1 mouse cellular context compared by ENCODE assay signal in genomic region chr17:27826908-27827383, GRCm38 (mm10).
A peak's percentile ranks its signal among the peaks of the same experiment; 100 is the strongest.
TF ChIP-seq lines count a peak whose summit lies in the region.

No protein-coding gene starts in this region.

TF ChIP-seq in MEL, 35 proteins besides CTCF, POLR2A, EP300 and RAD21 (continued from another document):
- TF ChIP-seq UBTF (IDR thresholded peaks at IDR 0.05; ENCODE audit: borderline replicate concordance, insufficient read depth, low read depth, low read length) (no peak), USF1 (IDR thresholded peaks at IDR 0.05; ENCODE audit: low read depth, low read length) (no peak), SIN3A (IDR thresholded peaks at IDR 0.05; ENCODE audit: low read length) (peak; percentile 61; the same call in 1 of the 2 replicates), MXI1 (IDR thresholded peaks at IDR 0.05; ENCODE audit: low read depth, low read length) (0 out of 2 replicates have a peak, but pooled peaks have one; percentile 7), GABPA (IDR thresholded peaks at IDR 0.05; ENCODE audit: low read depth, low read length) (no peak), ELF1 (IDR thresholded peaks at IDR 0.05; ENCODE audit: low read depth, low read length) (no peak), ZMIZ1 (IDR thresholded peaks at IDR 0.05; ENCODE audit: low read depth, low read length) (no peak), ZC3H11A (IDR thresholded peaks at IDR 0.05; ENCODE audit: low read depth, low read length) (no peak), USF2 (IDR thresholded peaks at IDR 0.05; ENCODE audit: borderline replicate concordance in 1 of 2, insufficient read depth in 1 of 2, low read depth in 1 of 2, low read length in 2 of 2) (no peak), POLR2AphosphoS5 (IDR thresholded peaks at IDR 0.05; ENCODE audit: borderline replicate concordance, low read depth, low read length) (no peak), TBP (IDR thresholded peaks at IDR 0.05; ENCODE audit: low read depth, low read length) (no peak), SMC3 (IDR thresholded peaks at IDR 0.05; ENCODE audit: low read depth, low read length) (no peak), NELFE (IDR thresholded peaks at IDR 0.05; ENCODE audit: low read depth, low read length) (no peak), MYC (IDR thresholded peaks at IDR 0.05; ENCODE audit: low read depth, low read length) (no peak), JUND (IDR thresholded peaks at IDR 0.05; ENCODE audit: low read depth, low read length) (no peak), MAZ (IDR thresholded peaks at IDR 0.05; ENCODE audit: low read depth, low read length) (no peak), BHLHE40 (IDR thresholded peaks at IDR 0.05; ENCODE audit: borderline replicate concordance, low read depth, low read length) (no peak)
